Mouse (Mus musculus): ENCODE results near the gene Anxa7. TPM values are rescaled to one million over a fixed set of nuclear protein-coding genes. Genes with fewer than 3 reads are reported as not detected.

Gene Anxa7
- total RNA-seq, 1 experiment: 55.2 TPM

- no peak for DNase-seq (ENCODE audit: low read depth, low spot score)
- H3K27ac ChIP-seq (ENCODE audit: insufficient read depth, low read depth, low read length, poor library complexity, severe bottlenecking): peak overlapping the region; percentile 37; the same call in 1 of the 2 replicates
- H3K9me3 ChIP-seq (ENCODE audit: control insufficient read depth, insufficient read depth, low read depth, low read length): no peaks in the 10 kb centered on the region
- H3K4me1 ChIP-seq (ENCODE audit: control insufficient read depth in 2 of 2, insufficient read depth in 2 of 2, low read length in 2 of 2, poor library complexity in 1 of 2): peaks cover 9 to 14% of the 10 kb centered on the region in 2 experiments; a peak in 3 of 4 replicates
- in situ Hi-C loops (cut with MboI; ENCODE audit: low sequenced_read_pairs in 2 of 2, unreplicated experiment in 2 of 2): loop anchor here in 1 of 2 experiments (25.0 kb wide), 1 partner anchor 91 kb away; the partner anchor contains the start of genes Dnajc9 and Mrps16
- no peaks in the 10 kb centered on the region for H3K36me3 ChIP-seq (ENCODE audit: control insufficient read depth, insufficient read depth, low read length, poor library complexity, severe bottlenecking)
- TF ChIP-seq ZNF384 (IDR thresholded peaks at IDR 0.05; ENCODE audit: low read depth, low read length) (no peak), HCFC1 (IDR thresholded peaks at IDR 0.05; ENCODE audit: borderline replicate concordance, insufficient read depth, low read length) (no peak), CHD2 (IDR thresholded peaks at IDR 0.05; ENCODE audit: low read depth, low read length) (no peak), MAFK (IDR thresholded peaks at IDR 0.05; ENCODE audit: insufficient read depth, low read depth, low read length) (0 out of 2 replicates have a peak, but pooled peaks have one; percentile 36), ZC3H11A (IDR thresholded peaks at IDR 0.05; ENCODE audit: borderline replicate concordance, low read depth, low read length) (no peak)
- peak overlapping the region; percentile 86 to 87; a peak in 3 of 4 replicates for H3K4me3 ChIP-seq (ENCODE audit: insufficient read depth in 1 of 2, low read depth in 1 of 2, low read length in 2 of 2, poor library complexity in 1 of 2, severe bottlenecking in 1 of 2)
- H3K9ac ChIP-seq (ENCODE audit: insufficient read depth, low read depth, low read length, poor library complexity, severe bottlenecking): no peak overlapping the region; the same call in 1 of the 2 replicates
These were observed 1.5 kb downstream of the Anxa7 start for GRCm38 (mm10) chr14:20478385-20478784.

DNA sequence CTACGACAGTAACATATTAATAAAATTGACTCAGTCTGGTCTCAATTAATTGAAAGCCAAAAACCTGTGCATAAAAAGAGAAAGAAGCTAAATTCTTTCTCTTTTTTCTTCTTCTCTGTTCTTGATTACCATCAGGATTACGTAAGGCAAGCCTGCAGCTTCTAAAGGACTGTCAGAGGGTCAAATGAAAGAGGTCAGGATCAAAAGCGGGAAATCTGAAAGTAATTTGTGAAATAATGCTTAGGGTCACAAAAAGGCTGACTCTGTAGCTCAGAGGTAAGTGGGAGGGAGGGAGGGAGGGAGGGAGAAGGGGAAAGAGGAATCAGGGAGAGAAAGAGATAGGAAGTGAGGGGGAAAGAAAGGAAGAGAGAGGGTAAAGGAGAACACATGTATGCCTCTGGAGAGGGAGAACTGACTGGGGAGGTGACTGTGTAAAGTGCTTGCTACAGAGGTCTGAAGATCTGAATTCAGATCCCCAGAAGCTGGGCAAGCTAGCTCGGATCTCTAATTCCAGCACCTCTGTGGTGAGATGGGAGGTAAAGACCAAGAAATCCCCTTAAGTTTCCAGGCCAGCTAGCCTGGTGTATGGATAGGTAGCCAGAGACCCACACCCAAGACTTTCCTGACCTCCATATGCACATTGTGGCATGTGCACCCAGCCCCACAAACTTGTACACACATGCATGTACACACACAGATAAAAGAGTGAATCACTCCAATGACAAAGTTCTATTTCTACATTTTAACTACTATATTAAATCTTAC, 2.5 kb downstream of the Anxa7 start:
- TF ChIP-seq ZC3H11A (IDR thresholded peaks at IDR 0.05; ENCODE audit: borderline replicate concordance, low read depth, low read length) (no peak), ZNF384 (IDR thresholded peaks at IDR 0.05; ENCODE audit: low read depth, low read length) (no peak), CHD2 (IDR thresholded peaks at IDR 0.05; ENCODE audit: low read depth, low read length) (no peak), HCFC1 (IDR thresholded peaks at IDR 0.05; ENCODE audit: borderline replicate concordance, insufficient read depth, low read length) (no peak)
- Histone ChIP-seq H3K9ac (ENCODE audit: insufficient read depth, low read depth, low read length, poor library complexity, severe bottlenecking) (no peak overlapping the region; the same call in 1 of the 2 replicates), H3K4me3 (ENCODE audit: insufficient read depth in 1 of 2, low read depth in 1 of 2, low read length in 2 of 2, poor library complexity in 1 of 2, severe bottlenecking in 1 of 2) (no peak overlapping the region), H3K36me3 (ENCODE audit: control insufficient read depth, insufficient read depth, low read length, poor library complexity, severe bottlenecking) (no peaks in the 10 kb centered on the region), H3K9me3 (ENCODE audit: control insufficient read depth, insufficient read depth, low read depth, low read length) (no peaks in the 10 kb centered on the region), H3K4me1 (ENCODE audit: control insufficient read depth in 2 of 2, insufficient read depth in 2 of 2, low read length in 2 of 2, poor library complexity in 1 of 2) (peaks cover 9 to 14% of the 10 kb centered on the region in 2 experiments; a peak in 3 of 4 replicates), H3K27ac (ENCODE audit: insufficient read depth, low read depth, low read length, poor library complexity, severe bottlenecking) (no peak overlapping the region; the same call in 1 of the 2 replicates)
- in situ Hi-C loops (cut with MboI; ENCODE audit: low sequenced_read_pairs in 2 of 2, unreplicated experiment in 2 of 2): loop anchor here in 1 of 2 experiments (25.0 kb wide), 1 partner anchor 90 kb away; the partner anchor contains the start of genes Dnajc9 and Mrps16
- DNase-seq (ENCODE audit: low read depth, low spot score): no peak

- in situ Hi-C loops (cut with MboI; ENCODE audit: low sequenced_read_pairs in 2 of 2, unreplicated experiment in 2 of 2): no loop called here
- no peak overlapping the region for H3K9ac ChIP-seq (ENCODE audit: insufficient read depth, low read depth, low read length, poor library complexity, severe bottlenecking)
These were observed 19.7 kb downstream of the Anxa7 start for GRCm38 (mm10) chr14:20460216-20460615.

DNA sequence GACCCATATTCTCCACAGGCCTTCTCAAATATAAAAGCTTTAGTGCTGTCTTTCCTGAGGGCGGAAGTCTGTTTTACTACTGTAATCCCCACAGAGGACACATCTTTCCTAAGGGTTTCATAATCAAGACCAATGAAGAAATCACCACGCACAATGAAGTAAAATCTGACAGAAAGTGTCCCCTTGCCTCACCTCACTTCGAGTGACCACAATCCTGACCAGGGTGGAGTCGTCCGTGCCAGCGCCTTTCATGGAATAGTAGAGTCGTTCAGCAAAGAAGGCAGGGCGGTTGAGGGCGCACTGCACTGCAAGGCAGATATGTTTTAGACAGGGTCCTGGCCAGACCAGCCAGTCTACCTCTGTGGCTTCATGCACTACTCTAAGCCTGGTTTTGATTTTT, 21.6 kb downstream of the Anxa7 start:
- Histone ChIP-seq H3K36me3 (ENCODE audit: control insufficient read depth, insufficient read depth, low read length, poor library complexity, severe bottlenecking) (peaks cover 20% of the 10 kb centered on the region), H3K9me3 (ENCODE audit: control insufficient read depth, insufficient read depth, low read depth, low read length) (no peaks in the 10 kb centered on the region), H3K4me1 (ENCODE audit: control insufficient read depth in 2 of 2, insufficient read depth in 2 of 2, low read length in 2 of 2, poor library complexity in 1 of 2) (no peaks in the 10 kb centered on the region), H3K27ac (ENCODE audit: insufficient read depth, low read depth, low read length, poor library complexity, severe bottlenecking) (no peak overlapping the region), H3K4me3 (ENCODE audit: insufficient read depth in 1 of 2, low read depth in 1 of 2, low read length in 2 of 2, poor library complexity in 1 of 2, severe bottlenecking in 1 of 2) (no peak overlapping the region), H3K9ac (ENCODE audit: insufficient read depth, low read depth, low read length, poor library complexity, severe bottlenecking) (no peak overlapping the region)
- DNase-seq (ENCODE audit: low read depth, low spot score): no peak
- TF ChIP-seq HCFC1 (IDR thresholded peaks at IDR 0.05; ENCODE audit: borderline replicate concordance, insufficient read depth, low read length) (no peak), CHD2 (IDR thresholded peaks at IDR 0.05; ENCODE audit: low read depth, low read length) (no peak), ZC3H11A (IDR thresholded peaks at IDR 0.05; ENCODE audit: borderline replicate concordance, low read depth, low read length) (no peak), MAFK (IDR thresholded peaks at IDR 0.05; ENCODE audit: insufficient read depth, low read depth, low read length) (no peak), ZNF384 (IDR thresholded peaks at IDR 0.05; ENCODE audit: low read depth, low read length) (no peak)
- in situ Hi-C loops (cut with MboI; ENCODE audit: low sequenced_read_pairs in 2 of 2, unreplicated experiment in 2 of 2): no loop called here

More at GRCm38 (mm10) chr14:20460216-20460615, 19.7 kb downstream of the Anxa7 start:
- TF ChIP-seq HCFC1 (IDR thresholded peaks at IDR 0.05; ENCODE audit: borderline replicate concordance, insufficient read depth, low read length) (no peak), CHD2 (IDR thresholded peaks at IDR 0.05; ENCODE audit: low read depth, low read length) (no peak), MAFK (IDR thresholded peaks at IDR 0.05; ENCODE audit: insufficient read depth, low read depth, low read length) (no peak), ZC3H11A (IDR thresholded peaks at IDR 0.05; ENCODE audit: borderline replicate concordance, low read depth, low read length) (no peak), ZNF384 (IDR thresholded peaks at IDR 0.05; ENCODE audit: low read depth, low read length) (no peak)
- Histone ChIP-seq H3K36me3 (ENCODE audit: control insufficient read depth, insufficient read depth, low read length, poor library complexity, severe bottlenecking) (peaks cover 23% of the 10 kb centered on the region), H3K9me3 (ENCODE audit: control insufficient read depth, insufficient read depth, low read depth, low read length) (no peaks in the 10 kb centered on the region), H3K27ac (ENCODE audit: insufficient read depth, low read depth, low read length, poor library complexity, severe bottlenecking) (no peak overlapping the region), H3K4me3 (ENCODE audit: insufficient read depth in 1 of 2, low read depth in 1 of 2, low read length in 2 of 2, poor library complexity in 1 of 2, severe bottlenecking in 1 of 2) (no peak overlapping the region), H3K4me1 (ENCODE audit: control insufficient read depth in 2 of 2, insufficient read depth in 2 of 2, low read length in 2 of 2, poor library complexity in 1 of 2) (no peaks in the 10 kb centered on the region)
- DNase-seq (ENCODE audit: low read depth, low spot score): no peak
